In the genomic region with DNA sequence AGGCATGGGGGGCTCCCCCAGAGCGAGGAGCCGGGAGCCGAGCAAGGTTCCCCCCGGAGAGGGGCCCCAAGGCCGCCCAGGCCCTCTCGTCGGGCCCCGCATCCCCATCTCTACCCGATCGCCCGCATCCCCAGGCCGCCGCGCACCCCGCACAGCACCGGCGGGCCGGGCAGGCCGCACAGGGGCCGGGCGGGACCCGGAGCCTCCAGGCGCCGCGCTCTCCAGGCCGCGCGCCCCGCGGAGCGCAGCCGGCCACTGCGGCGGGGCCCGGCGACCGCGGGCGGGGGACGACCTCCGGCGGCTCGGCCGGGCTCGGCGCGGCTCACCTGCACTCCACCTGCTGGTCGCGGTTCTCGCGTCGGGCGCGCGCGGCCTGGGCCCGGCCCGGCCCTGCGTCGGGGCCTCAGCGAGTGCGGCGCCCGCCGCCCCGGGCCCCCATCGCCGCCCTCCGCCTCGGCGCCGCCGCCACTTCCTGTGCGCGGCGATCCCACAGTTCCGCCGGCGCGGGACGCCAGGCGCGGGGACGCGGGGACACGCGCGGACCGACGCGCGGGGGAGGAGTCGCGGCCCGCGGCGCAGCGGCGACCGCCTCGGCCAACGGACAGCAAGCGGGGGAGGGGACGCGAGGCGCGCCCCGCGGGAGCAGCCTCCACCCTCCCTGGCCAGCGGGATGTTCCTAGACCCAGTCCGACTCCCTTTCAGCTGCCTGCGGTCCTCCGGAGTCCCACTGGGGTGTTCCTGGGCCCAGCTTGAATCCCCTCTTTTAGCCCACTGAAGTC, we compare ENCODE assay signal across 8 mouse cellular contexts. TPM values are rescaled to one million over a fixed set of nuclear protein-coding genes. Genes with fewer than 3 reads are reported as not detected.
DNase-seq lines count a peak whose midpoint lies in the region; ATAC-seq and TF ChIP-seq lines count a peak whose summit lies in the region.

A gene (minus strand): TSS at position 603 of the 779 bp plus-strand sequence.

- no peak; the same call in 1 of the 2 replicates for TF ChIP-seq POLR2A in bone marrow, adult 2 months (IDR thresholded peaks at IDR 0.05; ENCODE audit: borderline replicate concordance, control insufficient read depth, low read depth, low read length)
- peak; percentile 80 for TF ChIP-seq POLR2A in myocyte (IDR thresholded peaks at IDR 0.05; ENCODE audit: insufficient read length, low read depth)

- peak within 1 kb of the TSS; percentile 67 for H3K4me3 ChIP-seq in bone marrow, adult 2 months (replicated peaks; ENCODE audit: control insufficient read depth, low read depth, low read length)
- H3K4me3 ChIP-seq in heart, embryonic 14.5 days (ENCODE audit: control insufficient read depth in 1 of 2, insufficient read depth in 1 of 2, low read depth in 1 of 2, low read length in 2 of 2) = peak within 1 kb of the TSS; percentile 75 to 93
- H3K4me3 ChIP-seq in liver, embryonic 11.5 days (ENCODE audit: low read depth, low read length) = peak within 1 kb of the TSS; percentile 89
- peak within 1 kb of the TSS; percentile 36 for H3K4me3 ChIP-seq in myocyte

- H3K9me3 ChIP-seq in heart, embryonic 14.5 days (ENCODE audit: control insufficient read depth, low read length) = no peaks in the 10 kb centered on the region
- no peaks in the 10 kb centered on the region for H3K9me3 ChIP-seq in liver, embryonic 11.5 days (ENCODE audit: control insufficient read depth, low read length)

- WGBS in bone marrow, adult 2 months = 4% methylated on average over 110 of the region's 113 CpGs
- WGBS in heart, embryonic 14.5 days = under 1% methylated on average over 60 of the region's 113 CpGs
- under 1% methylated on average over 88 of the region's 113 CpGs for WGBS in liver, embryonic 11.5 days

- H3K4me1 ChIP-seq in bone marrow, adult 2 months (ENCODE audit: control insufficient read depth, insufficient read depth, low read length) = no peaks in the 10 kb centered on the region; the same call in 1 of the 2 replicates
- peaks cover 9 to 20% of the 10 kb centered on the region in 2 experiments for H3K4me1 ChIP-seq in heart, embryonic 14.5 days (ENCODE audit: control insufficient read depth in 2 of 2, insufficient read depth in 2 of 2, low read length in 2 of 2)
- peaks cover 16% of the 10 kb centered on the region for H3K4me1 ChIP-seq in liver, embryonic 11.5 days (replicated peaks; ENCODE audit: control insufficient read depth, insufficient read depth, low read length)

- ATAC-seq in erythroid progenitor cell, adult 5-6 weeks (replicated peaks; ENCODE audit: low FRiP score, poor library complexity, severe bottlenecking) = peak; percentile 61
- ATAC-seq in heart, embryonic 14.5 days (ENCODE audit: insufficient number of reproducible peaks, insufficient read depth, low FRiP score, low read depth) = peak; percentile 65
- peak; percentile 66 for ATAC-seq in liver, embryonic 11.5 days (replicated peaks; ENCODE audit: low FRiP score)

- H3K36me3 ChIP-seq in heart, embryonic 14.5 days (ENCODE audit: control insufficient read depth, insufficient read depth, low read length) = no peaks in the 10 kb centered on the region; the same call in 1 of the 2 replicates
- H3K36me3 ChIP-seq in liver, embryonic 11.5 days (ENCODE audit: control insufficient read depth, insufficient read depth, low read length) = no peaks in the 10 kb centered on the region
- no peaks in the 10 kb centered on the region for H3K36me3 ChIP-seq in myocyte (ENCODE audit: control insufficient read depth, insufficient read depth)

- H3K4me2 ChIP-seq in heart, embryonic 14.5 days (ENCODE audit: low read length) = peak within 1 kb of the TSS; percentile 93
- H3K4me2 ChIP-seq in liver, embryonic 11.5 days = peak within 1 kb of the TSS; percentile 93
- peak within 1 kb of the TSS; percentile 94 for H3K4me2 ChIP-seq in myocyte (ENCODE audit: low read depth)

- H3ac ChIP-seq in myocyte (ENCODE audit: control insufficient read depth, insufficient read length) = peak within 1 kb of the TSS; percentile 68

- peaks cover 9% of the 10 kb centered on the region for H3K79me2 ChIP-seq in myocyte (ENCODE audit: control insufficient read depth, insufficient read depth)

- peak within 1 kb of the TSS; percentile 71; the same call in 1 of the 2 replicates for H3K27ac ChIP-seq in bone marrow, adult 2 months (ENCODE audit: control insufficient read depth, insufficient read depth, low read depth, low read length, poor library complexity)
- H3K27ac ChIP-seq in heart, embryonic 14.5 days (replicated peaks in 1 of 2; ENCODE audit: control insufficient read depth in 1 of 2, insufficient read depth in 1 of 2, low read depth in 2 of 2, low read length in 2 of 2) = peak within 1 kb of the TSS in 1 of 2 experiments; percentile 57; a peak in 2 of 4 replicates
- peak within 1 kb of the TSS; percentile 21; the same call in 1 of the 2 replicates for H3K27ac ChIP-seq in liver, embryonic 11.5 days (ENCODE audit: low read depth, low read length)

- no peak for TF ChIP-seq CTCF in bone marrow, adult 2 months (IDR thresholded peaks at IDR 0.05; ENCODE audit: control insufficient read depth, insufficient read depth, low read length)

- peak within 1 kb of the TSS; percentile 98 for H3K9ac ChIP-seq in heart, embryonic 14.5 days (ENCODE audit: low read length)
- peak within 1 kb of the TSS; percentile 82 for H3K9ac ChIP-seq in liver, embryonic 11.5 days (ENCODE audit: low read depth, low read length)

- DNase-seq in 3134 (ENCODE audit: extremely low read depth, insufficient read length, low spot score) = peak; percentile 69
- peak; percentile 81 for DNase-seq in kidney, postnatal 10 days
- DNase-seq in liver, embryonic 11.5 days (ENCODE audit: low spot score) = peak; percentile 55
- peak; percentile 44 to 77 for DNase-seq in spleen, postnatal 4 days (ENCODE audit: low spot score in 2 of 2)

- no peaks in the 10 kb centered on the region for H3K27me3 ChIP-seq in heart, embryonic 14.5 days (ENCODE audit: control insufficient read depth, insufficient read depth, low read length)
- H3K27me3 ChIP-seq in liver, embryonic 11.5 days (replicated peaks; ENCODE audit: control insufficient read depth, insufficient read depth, low read length) = peaks cover 38% of the 10 kb centered on the region
- H3K27me3 ChIP-seq in myocyte (ENCODE audit: control insufficient read depth, insufficient read depth, insufficient read length) = no peaks in the 10 kb centered on the region

TF ChIP-seq in myocyte, 11 proteins besides CTCF, POLR2A, EP300 and RAD21:
- TF ChIP-seq CEBPB (IDR thresholded peaks at IDR 0.05; ENCODE audit: insufficient read depth, poor library complexity, severe bottlenecking) (no peak), MYOG (IDR thresholded peaks at IDR 0.05; ENCODE audit: control insufficient read depth in 1 of 3, insufficient read depth in 1 of 3, insufficient read length in 2 of 3, low read depth in 2 of 3) (peak in 1 of 3 experiments; percentile 24), REST (IDR thresholded peaks at IDR 0.05; ENCODE audit: insufficient read depth, insufficient read length) (no peak), USF1 (IDR thresholded peaks at IDR 0.05; ENCODE audit: low read depth) (no peak), TCF3 (IDR thresholded peaks at IDR 0.05; ENCODE audit: insufficient read length, low read depth) (no peak), SRF (IDR thresholded peaks at IDR 0.05; ENCODE audit: control insufficient read depth, insufficient read length, low read depth) (no peak), MAX (IDR thresholded peaks at IDR 0.05; ENCODE audit: low read depth) (no peak), E2F4 (IDR thresholded peaks at IDR 0.05; ENCODE audit: insufficient read depth) (no peak), POLR2AphosphoS2 (IDR thresholded peaks at IDR 0.05; ENCODE audit: insufficient read length, low read depth) (peak; percentile 51), MYOD1 (IDR thresholded peaks at IDR 0.05; ENCODE audit: control insufficient read depth in 1 of 3, insufficient read length in 2 of 3, low read depth in 2 of 3) (peak in 1 of 3 experiments; percentile 44), TCF12 (IDR thresholded peaks at IDR 0.05; ENCODE audit: insufficient read depth, poor library complexity, severe bottlenecking) (no peak)

RNA-seq across cellular contexts. Expression of the gene that starts here (rescaled TPM):
- 15.4 and 21.4 TPM in 2 replicates for polyA plus RNA-seq in bone marrow, adult 2 months (2011; ENCODE audit: insufficient read depth, insufficient read length, low replicate concordance, missing spikeins)
- total RNA-seq in erythroid progenitor cell, adult 5-6 weeks (2015; ENCODE audit: low replicate concordance) = 16.6 and 24.7 TPM in 2 replicates
- 10.5 and 14.0 TPM in 2 replicates for total RNA-seq in erythroid progenitor cell, adult 5-6 weeks (2017; ENCODE audit: low replicate concordance)
- 61.2 and 66.0 TPM in 2 replicates for polyA plus RNA-seq in heart, embryonic 14.5 days (2014; fragmentation: Nextera tagmentation; extraction: Ambion mirVana)
- polyA plus RNA-seq in liver, embryonic 11.5 days (2014; fragmentation: Nextera tagmentation; extraction: Ambion mirVana) = 28.7 and 32.8 TPM in 2 replicates
- polyA plus RNA-seq in myocyte (2012; fragmentation: generic; extraction: Trizol) = 183 TPM

Comparison
In these comparisons a context has a peak if more than half of its experiments do, and no peak if none do; other contexts are left out.
1. H3K4me3 ChIP-seq: peak in every context shown above with its lines; median percentile 89 in liver, embryonic 11.5 days; 84 in heart, embryonic 14.5 days; 67 in bone marrow, adult 2 months; 36 in myocyte.